Mouse (Mus musculus) thymus, adult 2 months (tissue): ENCODE measurements around the gene Babam2. TPM values are rescaled to one million over a fixed set of nuclear protein-coding genes. Genes with fewer than 3 reads are reported as not detected.

Source experiments
- DNase-seq: peaks from one replicate; pipeline ENCODE4 v3.0.0; 2021
- H3K27ac ChIP-seq: fragments of 200-500 bp; 2 replicates; pipeline ENCODE4 v1.5.1; 2012; ENCODE audit warnings: low read length, control low read depth; ENCODE audit not compliant: control insufficient read depth, insufficient read depth
- H3K27me3 ChIP-seq: fragments of 200-500 bp; 2 replicates; pipeline ENCODE4 v1.6.1; 2012; ENCODE audit warnings: mild to moderate bottlenecking, low read length, moderate library complexity, mixed read lengths; ENCODE audit not compliant: control insufficient read depth, insufficient read depth
- H3K36me3 ChIP-seq: fragments of 200-500 bp; 2 replicates; pipeline ENCODE4 v1.6.1; 2012; ENCODE audit warnings: mild to moderate bottlenecking, low read length, moderate library complexity; ENCODE audit not compliant: control insufficient read depth, insufficient read depth
- H3K4me1 ChIP-seq: fragments of 200-500 bp; replicated peaks from 2 replicates; pipeline ENCODE4 v1.6.1; 2012; ENCODE audit warnings: low read length; ENCODE audit not compliant: control insufficient read depth, insufficient read depth
- H3K4me3 ChIP-seq: fragments of 200-500 bp; 2 replicates; pipeline ENCODE4 v1.5.1; 2012; ENCODE audit warnings: mild to moderate bottlenecking, low read length, control low read depth, moderate library complexity; ENCODE audit not compliant: control insufficient read depth, insufficient read depth
- CTCF ChIP-seq: fragments of 200-500 bp; IDR thresholded peaks from 2 replicates; pipeline ENCODE4 v1.5.1; 2012; ENCODE audit warnings: mild to moderate bottlenecking, control low read depth, low read length, moderate library complexity, borderline replicate concordance; ENCODE audit not compliant: control insufficient read depth, poor library complexity, insufficient read depth; ENCODE audit errors: extremely low read depth
- POLR2A ChIP-seq: fragments of 200-500 bp; IDR thresholded peaks from 2 replicates; pipeline ENCODE4 v1.6.1; 2012; ENCODE audit warnings: mild to moderate bottlenecking, low read length, control low read depth, moderate library complexity; ENCODE audit not compliant: control insufficient read depth, poor library complexity, insufficient read depth; ENCODE audit errors: extremely low read depth
- WGBS: fragments of 180-500 bp; shearing (Covaris S2); methylation state at CpG from one replicate; pipeline ENCODE4 v1.1.7; 2018; 5-methylcytosine and 5-hydroxymethylcytosine counted together
- polyA plus RNA-seq: library from polyadenylated mRNA; depleted of rRNA; stranded (reverse); fragments of >200 nt; gene quantifications from 2 replicates; pipeline ENCODE4 v1.2.3, GENCODE M21; 2012

Gene Babam2
- polyA plus RNA-seq, 1 experiment: 16.1 TPM

DNA sequence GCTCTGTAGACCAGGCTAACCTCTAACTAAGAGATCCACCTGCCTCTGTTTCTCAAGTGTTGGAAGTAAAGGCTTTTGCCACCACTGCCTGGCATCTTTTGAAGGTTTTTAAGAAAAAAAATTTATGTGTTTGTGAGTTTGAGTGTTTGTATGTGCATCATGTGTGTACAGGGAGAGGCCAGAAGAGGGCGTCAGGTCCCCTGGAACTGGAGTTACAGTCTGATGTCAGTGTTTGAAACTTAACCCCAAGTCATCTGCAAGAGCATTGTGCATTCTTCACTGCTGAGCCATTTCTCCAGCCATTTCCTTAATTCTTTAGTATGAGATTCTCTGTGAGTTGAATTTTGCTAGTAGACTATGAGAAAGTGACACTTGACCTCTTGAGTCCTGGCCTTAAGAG, 11.9 kb downstream of the Babam2 start:
- H3K27ac ChIP-seq: no peak overlapping the region
- 94% methylated on average over 1 of the region's 1 CpGs for WGBS
- H3K4me1 ChIP-seq: peaks cover 5% of the 10 kb centered on the region
- no peaks in the 10 kb centered on the region for H3K36me3 ChIP-seq
- H3K27me3 ChIP-seq: no peaks in the 10 kb centered on the region
- DNase-seq: peak; percentile 16
- no peak overlapping the region for H3K4me3 ChIP-seq
- TF ChIP-seq CTCF: no peak
- TF ChIP-seq POLR2A: no peak

DNA sequence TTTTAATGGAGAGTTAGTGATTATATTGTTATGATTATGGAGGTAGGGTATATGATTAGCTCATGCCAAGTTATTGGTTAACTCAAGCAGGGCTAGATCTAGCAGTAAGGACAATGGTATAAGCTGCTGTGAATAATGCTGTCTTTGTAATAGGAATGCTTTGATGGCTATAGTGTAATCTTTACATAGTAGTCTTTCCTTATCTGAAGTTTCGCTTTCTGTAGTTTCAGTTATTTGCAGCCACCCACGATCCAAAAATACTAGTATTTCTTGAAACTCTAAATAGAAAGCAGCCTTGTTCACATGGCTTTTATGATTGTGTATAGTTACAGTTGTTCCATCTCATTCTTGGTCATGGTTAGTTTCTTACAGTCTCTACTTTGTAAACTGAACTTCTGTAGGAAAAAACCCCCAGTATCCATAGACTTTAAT, 15.8 kb downstream of the Babam2 start:
- DNase-seq: no peak
- peaks cover 5% of the 10 kb centered on the region for H3K4me1 ChIP-seq
- no peak for TF ChIP-seq POLR2A
- no peak for TF ChIP-seq CTCF
- H3K4me3 ChIP-seq: no peak overlapping the region
- no peaks in the 10 kb centered on the region for H3K36me3 ChIP-seq
- no peaks in the 10 kb centered on the region for H3K27me3 ChIP-seq
- WGBS: 61% methylated on average over 2 of the region's 2 CpGs
- H3K27ac ChIP-seq: no peak overlapping the region

DNA sequence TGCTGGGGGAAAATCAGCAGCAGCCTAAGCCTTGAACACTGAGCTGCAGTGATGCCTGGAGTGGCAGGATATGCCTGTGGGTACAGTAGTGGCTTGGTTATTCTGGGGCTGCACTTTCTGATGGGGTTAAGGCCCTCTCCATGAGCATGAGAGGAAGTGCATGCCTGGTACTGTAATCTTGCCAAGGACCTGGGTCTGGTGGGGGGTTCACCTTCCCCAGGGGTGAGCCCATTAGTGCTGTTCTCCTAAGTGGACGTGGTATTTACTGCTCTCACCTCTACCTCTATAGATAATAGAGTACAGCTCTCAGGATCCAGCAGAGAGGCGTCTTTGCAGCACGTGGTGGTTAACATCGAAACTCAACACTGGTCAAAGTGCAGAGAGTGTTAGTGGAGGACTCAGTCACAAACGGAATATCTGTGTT, 16.4 kb downstream of the Babam2 start:
- TF ChIP-seq POLR2A (no peak), CTCF (no peak)
- WGBS: 61% methylated on average over 5 of the region's 5 CpGs
- Histone ChIP-seq H3K27ac (no peak overlapping the region), H3K4me3 (no peak overlapping the region), H3K36me3 (no peaks in the 10 kb centered on the region), H3K4me1 (peaks cover 5% of the 10 kb centered on the region), H3K27me3 (no peaks in the 10 kb centered on the region)
- DNase-seq: no peak

DNA sequence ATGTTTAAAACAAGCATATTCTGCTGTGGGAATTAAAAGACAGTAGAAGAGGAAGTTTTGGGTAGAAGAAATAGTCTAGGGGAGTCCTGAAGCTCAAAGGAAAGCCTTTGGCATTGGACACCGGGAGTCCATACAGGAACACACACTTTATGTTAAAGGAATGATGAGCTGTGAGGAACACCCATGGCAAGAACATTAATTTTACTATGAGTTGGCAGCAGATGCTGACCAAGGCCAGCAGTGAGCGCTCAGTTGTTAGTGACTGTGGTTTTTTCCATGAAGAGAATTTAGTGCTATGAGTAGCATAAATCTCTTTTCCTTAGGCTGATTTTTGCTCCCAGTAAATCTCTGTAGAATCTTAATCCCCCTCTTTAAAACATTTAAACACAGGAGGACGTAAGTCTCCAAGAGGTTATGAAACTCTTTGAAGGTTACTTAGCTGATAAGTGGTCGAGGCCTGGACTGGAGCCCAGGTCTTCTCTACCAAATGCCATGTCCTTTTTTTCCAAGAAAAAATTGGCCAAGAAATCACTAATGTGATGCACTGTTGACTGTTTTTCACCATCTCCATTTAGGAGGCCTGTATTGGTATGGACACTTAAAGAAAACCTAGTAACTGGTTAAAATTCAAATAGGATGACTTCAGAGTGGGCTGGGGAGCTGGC, 18.1 kb downstream of the Babam2 start:
- WGBS: 92% methylated on average over 4 of the region's 4 CpGs
- no peak overlapping the region for H3K4me3 ChIP-seq
- H3K27me3 ChIP-seq: no peaks in the 10 kb centered on the region
- TF ChIP-seq CTCF: no peak
- TF ChIP-seq POLR2A: no peak
- H3K36me3 ChIP-seq: no peaks in the 10 kb centered on the region
- peaks cover 5% of the 10 kb centered on the region for H3K4me1 ChIP-seq
- H3K27ac ChIP-seq: no peak overlapping the region
- DNase-seq: no peak

DNA sequence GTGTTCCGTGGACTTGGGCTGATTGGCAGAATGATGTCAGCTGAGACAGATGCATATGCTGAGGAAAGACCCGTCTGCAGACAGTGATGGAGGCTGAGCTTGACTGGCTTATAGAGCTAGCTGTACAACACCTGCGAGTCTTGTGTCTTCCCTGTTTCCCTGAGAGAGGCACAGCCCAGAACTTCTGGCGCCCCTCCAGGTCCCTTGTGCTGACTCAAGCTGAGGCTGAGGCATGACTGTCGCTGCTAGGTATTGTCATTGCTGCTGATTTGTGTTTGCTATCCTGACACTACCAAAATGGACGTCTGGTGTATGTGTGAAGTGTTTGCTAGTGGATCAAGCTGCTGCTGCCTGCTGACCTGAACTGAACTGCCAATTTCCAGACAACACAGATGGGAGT, 27.0 kb downstream of the Babam2 start:
- Histone ChIP-seq H3K27ac (no peak overlapping the region), H3K27me3 (no peaks in the 10 kb centered on the region), H3K36me3 (no peaks in the 10 kb centered on the region), H3K4me3 (no peak overlapping the region), H3K4me1 (no peaks in the 10 kb centered on the region; the same call in 1 of the 2 replicates)
- TF ChIP-seq CTCF: no peak
- 82% methylated on average over 6 of the region's 6 CpGs for WGBS
- DNase-seq: no peak

DNA sequence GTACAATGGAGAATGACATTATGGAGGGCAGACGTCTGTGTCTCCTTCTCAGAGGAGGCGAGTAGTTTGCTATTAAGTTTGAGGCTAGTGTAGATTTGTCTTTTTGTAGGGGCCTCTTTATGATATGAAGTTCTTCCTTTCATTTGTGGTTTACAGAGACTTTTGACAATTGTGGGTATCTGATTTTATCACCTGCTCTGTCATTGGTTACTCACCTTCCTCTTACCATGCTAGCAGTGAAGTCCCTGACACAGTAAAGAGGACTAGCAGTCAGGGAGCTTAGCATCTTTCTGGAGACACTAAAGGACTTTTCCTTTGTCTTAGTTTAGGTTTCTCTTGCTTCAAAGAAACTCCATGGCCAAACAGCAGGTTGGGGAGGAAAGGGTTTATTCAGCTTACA, 28.4 kb downstream of the Babam2 start:
- DNase-seq: no peak
- Histone ChIP-seq H3K4me3 (no peak overlapping the region), H3K27me3 (no peaks in the 10 kb centered on the region), H3K4me1 (no peaks in the 10 kb centered on the region; the same call in 1 of the 2 replicates), H3K27ac (no peak overlapping the region), H3K36me3 (no peaks in the 10 kb centered on the region)
- no peak for TF ChIP-seq POLR2A
- TF ChIP-seq CTCF: no peak
- 20% methylated on average over 2 of the region's 2 CpGs for WGBS

DNA sequence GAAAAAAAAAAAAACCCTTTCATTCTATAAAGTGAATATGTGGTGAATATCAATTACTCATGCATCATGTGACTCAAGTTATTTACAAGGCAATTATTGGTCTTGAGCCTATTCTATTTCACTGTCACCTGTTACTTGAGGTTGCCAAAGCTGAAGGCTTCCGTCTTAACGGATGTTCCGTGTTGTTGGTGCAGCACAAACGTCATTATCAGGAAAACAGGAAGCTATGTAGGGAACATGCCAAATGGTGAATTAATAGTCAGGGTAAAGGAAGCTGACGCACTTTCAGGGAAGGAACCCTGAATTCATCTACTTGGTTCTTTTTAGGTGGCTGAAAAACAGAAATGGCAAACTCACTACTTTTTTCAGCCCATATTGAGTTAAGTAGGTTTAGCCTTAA, 30.0 kb downstream of the Babam2 start:
- Histone ChIP-seq H3K4me1 (no peaks in the 10 kb centered on the region; the same call in 1 of the 2 replicates), H3K4me3 (no peak overlapping the region), H3K27me3 (no peaks in the 10 kb centered on the region), H3K27ac (no peak overlapping the region), H3K36me3 (no peaks in the 10 kb centered on the region)
- DNase-seq: no peak
- TF ChIP-seq CTCF (no peak), POLR2A (no peak)
- 87% methylated on average over 5 of the region's 5 CpGs for WGBS
